Mouse (Mus musculus) ovary, adult 18-20 months (tissue): Measurements from ENCODE around the gene Ica1.

Experiments
- DNase-seq: peaks from one replicate; pipeline ENCODE4 v3.0.0; 2022; ENCODE audit warnings: low spot score, mixed read lengths

Ica1 gene

DNA sequence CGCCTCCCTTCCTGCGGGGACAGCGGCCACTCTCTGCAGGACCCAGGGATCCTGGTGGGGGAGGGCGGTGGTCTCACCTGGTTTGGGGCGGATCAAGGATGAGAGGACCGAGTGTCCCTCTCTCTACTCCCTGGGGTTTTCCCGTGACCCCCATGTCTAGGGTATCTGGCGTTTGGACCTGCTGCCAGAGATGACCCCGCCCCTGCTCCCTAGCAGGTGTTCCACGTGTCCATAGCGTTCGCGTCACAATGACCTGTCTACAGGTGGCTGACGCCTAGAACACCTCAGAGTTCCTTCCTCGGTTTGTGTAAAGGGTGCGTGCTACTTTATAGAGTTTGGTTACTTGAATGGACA lies at the start of gene Ica1:
TSS of gene Ica1 (minus strand) at position 193 of the 354 bp plus-strand sequence.
- no peak for DNase-seq

DNA sequence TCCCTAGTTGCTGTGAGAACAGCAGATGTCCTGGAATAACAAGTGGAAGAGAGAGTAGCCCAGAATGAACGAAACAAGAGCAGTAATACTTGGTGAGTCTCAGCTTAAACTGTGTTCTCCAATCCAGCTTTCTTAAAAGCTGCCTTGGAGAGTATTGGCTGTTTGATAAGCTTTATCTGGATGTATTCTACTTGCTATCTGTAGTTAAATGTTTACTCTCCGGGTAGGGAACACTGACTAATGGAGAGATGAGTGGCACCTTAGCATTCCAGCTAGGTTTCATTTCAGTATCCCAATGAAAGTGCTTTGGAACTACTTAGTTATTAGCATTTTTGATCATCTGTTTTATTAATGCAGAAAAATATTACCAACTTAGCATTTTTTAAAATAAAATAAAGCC lies 41.6 kb upstream of the Ica1 start:
- DNase-seq = no peak

DNA sequence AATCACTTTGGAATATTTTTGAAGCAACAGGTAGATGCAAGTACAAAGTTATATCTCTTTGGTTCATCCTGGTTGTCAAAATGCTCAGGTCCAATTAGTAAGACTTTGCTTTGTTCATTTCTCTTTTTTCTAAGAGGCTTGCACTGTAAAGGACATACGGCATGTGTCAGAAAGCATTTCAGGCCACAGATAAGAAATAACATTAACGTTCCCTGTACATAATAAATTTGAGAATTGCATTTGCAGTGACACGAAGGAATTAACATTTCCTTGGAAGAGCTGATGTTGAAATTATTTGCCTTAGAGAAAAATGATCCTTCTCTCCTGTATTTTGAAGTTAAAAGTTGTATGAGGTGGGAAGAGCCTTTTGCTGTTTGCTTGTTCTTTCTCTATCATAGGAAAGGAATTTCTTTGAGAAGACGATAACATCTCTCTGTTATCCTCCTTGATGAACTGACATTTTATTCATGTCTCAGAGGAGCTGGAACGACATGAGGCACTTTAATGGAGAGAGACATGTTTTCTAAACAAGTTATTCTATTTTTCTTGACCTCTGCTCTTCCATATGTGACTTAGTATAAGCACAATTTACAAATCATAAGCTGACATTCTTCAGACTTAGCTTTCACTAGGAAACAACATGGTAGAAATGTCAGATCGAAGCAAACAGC lies 36.2 kb upstream of the Ica1 start:
- no peak for DNase-seq

DNA sequence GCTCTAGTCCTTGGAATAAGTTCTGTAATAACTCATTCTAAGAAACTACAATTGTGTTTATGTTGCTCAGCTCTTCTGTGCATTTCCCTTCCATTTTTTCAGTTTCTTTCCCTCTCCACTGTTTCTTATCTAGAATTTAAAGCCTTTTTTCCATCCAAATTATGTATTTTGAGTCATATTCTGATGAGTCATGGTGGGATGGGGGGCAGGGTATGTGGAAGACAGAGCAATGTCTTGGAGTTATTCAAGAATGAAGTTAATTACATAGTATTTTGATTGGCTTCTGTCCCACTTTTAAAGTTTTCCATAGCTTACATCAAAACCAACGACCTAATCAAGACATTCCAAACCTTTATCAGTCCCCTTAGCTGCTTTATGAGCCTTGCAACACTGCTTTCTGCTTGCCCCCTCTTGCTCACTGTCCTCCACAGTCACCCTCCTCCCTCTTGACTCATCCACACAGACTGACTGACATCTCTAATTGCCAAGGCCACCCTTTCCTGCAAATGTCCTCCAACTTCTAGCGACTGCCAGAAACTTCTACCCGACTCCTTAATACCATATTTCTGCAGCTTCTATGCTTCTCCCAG lies 24.4 kb upstream of the Ica1 start:
- DNase-seq = peak; percentile 6

DNA sequence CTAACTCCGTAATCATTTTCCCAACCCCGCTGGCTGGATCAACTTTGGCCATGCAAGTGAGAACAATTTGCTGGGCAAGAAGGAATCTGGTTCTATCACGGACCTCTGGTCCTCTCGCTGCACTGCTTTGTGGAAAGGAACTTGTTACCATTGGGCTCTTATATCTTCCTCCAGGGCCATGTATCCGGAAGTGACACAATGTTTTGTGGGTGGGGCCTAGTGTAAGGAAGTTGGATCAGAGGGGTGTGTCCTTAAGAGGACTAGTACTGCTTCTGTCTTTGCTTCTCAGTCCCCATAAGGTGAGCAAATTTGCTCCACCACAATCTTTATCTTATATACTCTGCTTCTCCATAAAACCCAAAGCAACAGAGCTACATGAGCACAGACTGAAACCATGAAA lies 14.1 kb upstream of the Ica1 start:
- no peak for DNase-seq

DNA sequence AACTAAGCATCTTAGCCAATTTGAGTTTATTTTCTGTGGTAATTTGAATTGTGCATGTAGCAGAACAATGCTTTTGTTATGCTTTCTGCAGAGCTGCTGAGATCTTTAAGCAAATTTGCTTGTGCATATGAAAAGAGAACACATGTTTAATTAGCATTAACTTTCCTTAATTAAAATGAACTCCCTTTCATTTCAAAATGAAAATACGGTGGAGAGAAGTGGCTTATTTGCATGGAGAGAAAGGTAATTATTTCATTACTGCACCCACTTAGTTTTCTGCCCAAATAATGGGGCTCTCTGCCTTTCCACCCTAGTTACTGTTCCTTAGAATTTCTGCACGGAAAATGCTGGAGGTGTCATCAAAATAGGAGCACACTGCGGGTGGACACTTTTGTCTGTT lies 13.5 kb upstream of the Ica1 start:
- DNase-seq = no peak

DNA sequence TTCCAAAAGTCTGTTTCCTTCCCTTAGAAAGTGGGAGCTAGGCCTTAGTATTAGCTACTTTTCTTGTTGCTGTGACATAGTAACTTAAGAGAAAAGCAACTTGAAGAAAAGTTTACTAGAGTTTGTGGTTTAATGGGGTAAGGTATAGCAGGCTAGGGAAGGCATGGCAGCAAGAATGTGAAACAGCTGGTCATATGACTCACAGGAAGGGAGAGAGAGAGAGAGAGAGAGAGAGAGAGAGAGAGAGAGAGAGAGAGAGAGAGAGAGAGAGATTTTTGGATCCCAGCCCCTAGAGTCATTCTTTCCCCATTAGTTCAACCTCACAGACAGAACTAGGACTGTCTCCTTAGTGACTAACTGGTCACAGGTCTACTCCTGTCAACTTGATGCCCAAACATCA lies 2.3 kb upstream of the Ica1 start:
- DNase-seq = no peak

DNA sequence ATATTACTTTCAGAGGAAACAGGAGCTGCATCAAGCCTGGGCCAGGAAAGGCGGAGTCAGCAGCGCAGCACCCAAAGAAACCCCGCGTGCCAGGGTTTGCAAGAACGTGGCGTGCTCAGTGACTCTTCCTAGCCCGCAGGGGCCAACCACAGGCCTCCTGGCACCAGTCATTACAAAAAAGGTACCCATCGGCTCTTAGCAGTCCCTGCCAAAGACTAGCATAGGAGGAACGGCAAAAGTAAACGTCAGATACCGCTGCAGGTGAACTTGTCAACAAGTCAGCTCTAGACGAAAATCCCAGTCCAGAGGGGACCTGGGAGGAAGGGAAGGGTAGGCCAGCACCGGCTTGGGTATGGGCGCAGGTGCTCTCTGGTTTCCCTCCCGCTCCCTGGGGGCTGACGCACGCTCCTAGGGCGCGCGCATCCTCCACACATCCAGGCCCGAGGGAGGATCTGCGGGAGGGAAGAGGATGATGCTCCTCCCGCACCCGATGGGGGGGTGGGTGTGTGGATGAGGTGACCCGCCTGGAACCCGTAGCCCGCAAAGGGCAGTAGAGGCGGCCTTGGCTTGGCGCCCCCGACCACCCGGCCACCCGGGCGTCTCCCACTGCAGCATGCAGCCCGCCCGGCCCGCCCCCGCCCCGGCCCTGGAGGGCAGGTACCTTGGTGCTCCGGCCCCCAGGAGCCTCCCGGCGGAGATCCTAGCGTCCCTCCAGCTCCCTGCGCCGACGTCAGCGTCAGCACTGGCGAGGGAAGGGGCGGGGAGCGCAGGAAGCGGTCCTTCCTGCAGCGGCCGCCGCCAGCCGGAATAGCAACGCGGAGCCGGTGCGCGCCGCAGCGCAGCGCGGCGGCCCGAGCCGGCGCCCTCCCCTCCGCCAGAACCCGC lies 635 bp downstream of the Ica1 start:
- DNase-seq = peak; percentile 45

DNA sequence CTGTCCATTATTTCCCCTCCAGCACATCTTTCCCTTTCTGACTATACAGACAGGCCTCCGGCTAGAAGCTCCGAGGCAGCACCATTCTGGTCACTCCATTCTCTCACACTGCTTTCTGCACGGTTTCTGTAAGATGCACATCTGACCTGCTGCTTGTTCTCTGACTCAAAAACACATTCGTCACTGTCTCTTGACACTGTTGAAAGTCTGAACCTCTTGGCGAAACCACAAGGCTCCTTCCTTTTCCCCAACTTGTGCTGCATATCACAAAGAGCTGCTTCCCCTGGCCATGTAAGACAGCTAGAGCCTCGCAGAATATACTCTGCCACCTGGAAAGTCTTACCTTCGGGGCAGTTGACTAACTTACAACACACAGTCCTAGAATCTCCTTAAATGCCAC lies 6.7 kb downstream of the Ica1 start:
- no peak for DNase-seq

DNA sequence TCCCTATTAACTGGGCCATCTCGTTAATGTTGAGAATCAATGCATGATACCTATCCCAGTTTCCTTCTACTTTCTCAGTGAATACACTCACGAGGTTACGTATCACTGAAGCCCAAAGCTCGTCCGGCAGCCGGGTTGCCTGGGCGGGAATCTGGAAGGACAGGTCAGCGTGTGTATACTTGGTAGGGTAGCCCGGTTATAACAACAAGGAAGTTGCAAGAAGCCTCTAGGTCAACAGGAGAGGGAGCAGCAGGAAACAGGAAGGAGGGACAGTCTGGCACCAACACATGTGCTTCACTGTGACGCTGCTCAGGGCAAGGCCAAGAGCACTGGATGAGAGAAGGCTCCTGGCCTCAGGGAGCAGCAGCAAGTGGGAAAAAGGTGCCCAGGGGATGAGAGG lies 7.9 kb downstream of the Ica1 start:
- no peak for DNase-seq

DNA sequence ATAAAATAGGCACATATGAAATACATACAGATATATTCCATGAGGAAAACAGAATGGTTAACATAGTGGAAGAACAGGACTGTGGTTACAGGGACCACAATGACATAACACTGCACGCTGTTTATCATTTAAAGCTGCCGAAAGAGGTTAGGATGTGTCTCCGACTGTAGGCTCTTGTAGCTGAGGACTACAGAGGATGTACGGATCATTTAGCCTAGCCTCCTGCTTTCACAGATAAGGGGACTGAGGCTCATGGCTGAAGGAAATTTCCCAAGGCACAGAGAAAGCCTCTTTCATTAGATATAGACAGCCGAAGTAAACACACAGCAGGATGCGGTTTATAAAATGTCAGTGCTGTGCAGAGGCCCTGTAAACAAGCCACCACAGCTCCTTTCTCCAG lies 8.5 kb downstream of the Ica1 start:
- no peak for DNase-seq

DNA sequence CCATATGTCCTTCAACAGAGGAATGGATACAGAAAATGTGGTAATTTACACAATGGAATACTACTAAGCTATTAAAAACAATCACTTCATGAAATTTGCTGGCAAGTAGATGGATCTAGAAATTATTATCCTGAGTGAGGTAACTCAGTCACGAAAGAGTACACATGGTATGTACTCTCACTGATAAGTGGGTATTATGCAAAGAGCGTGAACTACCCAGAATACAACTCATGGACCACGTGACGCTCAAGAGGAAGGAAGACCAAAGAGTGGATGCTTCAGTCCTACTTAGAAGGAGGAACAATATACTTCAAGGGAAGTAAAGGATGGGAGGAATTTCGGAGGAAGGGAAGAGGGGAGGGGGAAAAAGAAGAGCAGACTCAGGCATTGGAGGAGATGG lies 11.6 kb downstream of the Ica1 start:
- no peak for DNase-seq

DNA sequence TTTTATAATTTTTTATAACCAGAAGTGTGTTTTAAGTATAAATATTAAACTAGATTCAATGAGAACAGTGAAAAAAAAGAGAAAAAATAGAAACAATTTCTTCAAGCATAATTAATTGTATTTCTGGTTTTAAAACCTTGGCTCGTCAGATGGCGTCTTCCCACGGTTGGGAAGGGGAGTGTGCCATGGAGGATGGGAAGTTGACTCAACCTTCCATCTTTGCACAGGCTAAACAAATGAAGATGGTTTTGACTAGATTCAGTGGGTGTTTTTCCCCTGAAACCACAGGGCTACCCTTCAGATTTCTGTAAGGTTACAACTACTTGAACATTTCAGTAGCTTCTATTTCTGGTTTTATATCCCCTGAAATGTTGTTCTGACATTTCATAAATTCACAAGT lies 12.5 kb downstream of the Ica1 start:
- no peak for DNase-seq

DNA sequence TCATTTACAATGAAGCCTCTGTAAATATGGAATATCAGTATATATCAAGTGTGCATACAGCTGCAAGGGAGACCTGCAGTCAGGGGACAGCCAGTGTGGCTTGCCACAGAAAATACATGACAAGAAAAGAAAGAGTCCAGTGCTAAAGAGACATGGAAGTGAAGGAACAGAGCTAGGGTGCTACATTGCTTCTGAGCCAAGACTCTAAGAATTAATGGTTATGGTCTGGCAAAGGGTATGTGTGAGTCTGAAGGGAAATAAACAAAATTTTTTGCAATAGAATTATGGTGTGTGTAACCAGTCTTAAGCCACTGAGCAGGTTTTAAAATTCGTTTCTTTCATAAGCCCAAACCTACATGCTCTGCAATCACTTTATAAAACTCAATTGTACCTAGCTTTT lies 13.2 kb downstream of the Ica1 start:
- no peak for DNase-seq

DNA sequence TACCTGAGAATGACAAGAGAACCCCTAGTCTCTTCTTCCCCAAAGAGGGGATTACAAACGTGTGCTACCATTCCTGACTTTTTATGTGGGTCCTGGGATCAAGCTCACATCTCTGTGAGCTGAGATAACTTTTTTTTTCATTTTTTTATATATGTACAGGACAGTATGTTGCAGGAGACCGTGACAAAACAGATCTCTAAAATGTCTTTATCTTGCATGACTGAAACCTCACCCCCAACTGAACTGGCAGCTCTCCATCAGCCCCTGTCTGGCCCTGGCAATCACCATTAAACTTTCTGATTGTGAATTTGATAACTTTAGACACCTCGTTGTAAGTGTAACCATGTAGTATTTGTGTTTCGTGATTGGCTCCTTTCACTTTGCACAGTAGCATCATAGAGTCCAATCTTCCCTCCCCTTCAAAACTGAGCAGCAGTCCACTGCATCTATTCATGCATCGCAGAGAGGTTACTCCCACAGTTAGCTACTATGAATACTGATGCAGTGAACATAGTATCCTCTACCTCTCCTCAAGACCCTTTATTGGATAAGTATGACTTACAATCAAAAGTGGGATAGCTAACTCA lies 17.5 kb downstream of the Ica1 start:
- no peak for DNase-seq

DNA sequence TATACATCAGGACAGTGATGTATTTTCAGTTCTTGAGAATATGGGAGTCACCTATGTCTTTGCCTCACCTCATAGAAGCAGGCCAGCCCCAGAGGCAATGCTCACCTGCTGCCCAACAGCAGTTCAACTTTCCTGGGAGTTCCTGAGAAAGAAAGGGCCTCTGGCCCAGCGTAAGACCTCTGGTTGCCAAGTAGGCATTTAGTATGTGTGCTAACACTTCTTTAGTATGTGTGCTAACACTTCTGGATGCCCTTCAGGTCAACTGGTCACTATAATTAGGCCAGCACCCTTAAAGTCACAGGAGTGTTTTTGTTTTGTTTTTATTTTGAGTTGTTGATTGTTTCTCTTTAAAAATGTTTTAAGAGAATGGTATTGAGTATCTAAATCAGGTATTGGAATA lies 18.4 kb downstream of the Ica1 start:
- DNase-seq = no peak

DNA sequence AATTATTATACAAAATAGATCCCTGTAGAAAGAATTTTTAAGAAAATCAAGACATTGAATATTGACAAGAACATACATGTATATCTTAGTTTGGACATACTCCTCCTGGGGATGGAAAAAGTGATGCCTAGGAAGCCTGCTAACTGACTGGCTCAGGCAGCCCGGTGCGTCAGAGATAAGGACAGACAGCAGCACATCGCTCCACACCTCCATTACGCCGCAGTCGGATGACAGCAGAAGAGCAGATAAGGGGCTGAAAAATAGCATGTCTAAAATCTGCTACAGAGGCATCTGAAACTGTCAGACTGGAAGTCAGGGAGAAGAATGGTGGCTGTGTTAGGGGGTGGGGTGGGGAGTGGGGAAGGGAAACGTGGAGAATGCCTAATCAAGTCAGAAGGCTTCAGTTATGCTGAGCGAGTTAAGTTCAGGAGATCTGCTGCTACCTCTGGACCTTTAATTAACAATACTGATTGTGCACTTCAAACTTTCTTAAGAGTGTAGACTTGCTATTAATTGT lies 22.5 kb downstream of the Ica1 start:
- DNase-seq = no peak

DNA sequence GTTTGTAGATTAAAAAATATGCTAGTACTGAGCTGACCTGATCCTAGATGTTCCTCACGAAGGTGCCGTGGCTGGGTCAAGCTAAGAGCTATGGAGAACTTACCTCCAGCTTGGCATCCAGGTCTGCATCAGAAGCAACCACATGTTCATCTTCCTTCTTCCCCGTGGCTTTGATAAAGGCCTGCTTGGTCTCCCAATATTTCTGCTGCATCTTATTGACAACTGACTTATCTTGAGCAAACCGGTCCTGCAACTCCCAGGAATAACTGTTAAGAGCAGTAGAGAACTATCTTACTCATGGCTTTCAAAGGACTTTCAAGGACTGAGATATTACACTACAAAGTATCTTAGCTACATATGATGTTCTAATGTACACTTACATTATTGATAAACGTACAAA lies 23.8 kb downstream of the Ica1 start:
- DNase-seq = no peak

DNA sequence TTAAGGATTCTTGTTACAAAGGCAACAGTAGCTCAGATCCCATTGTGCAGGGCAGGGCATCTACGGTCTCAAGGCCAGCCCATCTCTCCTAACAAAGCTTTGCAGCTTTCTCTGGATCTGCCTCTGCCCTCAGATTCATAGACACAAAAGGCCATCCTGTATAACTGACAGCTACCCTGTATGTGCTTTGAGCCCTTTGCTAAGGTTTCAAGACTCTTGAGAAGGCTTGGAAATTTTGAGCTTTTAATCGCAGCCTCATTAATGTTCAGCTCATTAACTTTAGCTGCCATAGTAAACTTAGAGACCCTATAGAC lies 24.6 kb downstream of the Ica1 start:
- DNase-seq = no peak

DNA sequence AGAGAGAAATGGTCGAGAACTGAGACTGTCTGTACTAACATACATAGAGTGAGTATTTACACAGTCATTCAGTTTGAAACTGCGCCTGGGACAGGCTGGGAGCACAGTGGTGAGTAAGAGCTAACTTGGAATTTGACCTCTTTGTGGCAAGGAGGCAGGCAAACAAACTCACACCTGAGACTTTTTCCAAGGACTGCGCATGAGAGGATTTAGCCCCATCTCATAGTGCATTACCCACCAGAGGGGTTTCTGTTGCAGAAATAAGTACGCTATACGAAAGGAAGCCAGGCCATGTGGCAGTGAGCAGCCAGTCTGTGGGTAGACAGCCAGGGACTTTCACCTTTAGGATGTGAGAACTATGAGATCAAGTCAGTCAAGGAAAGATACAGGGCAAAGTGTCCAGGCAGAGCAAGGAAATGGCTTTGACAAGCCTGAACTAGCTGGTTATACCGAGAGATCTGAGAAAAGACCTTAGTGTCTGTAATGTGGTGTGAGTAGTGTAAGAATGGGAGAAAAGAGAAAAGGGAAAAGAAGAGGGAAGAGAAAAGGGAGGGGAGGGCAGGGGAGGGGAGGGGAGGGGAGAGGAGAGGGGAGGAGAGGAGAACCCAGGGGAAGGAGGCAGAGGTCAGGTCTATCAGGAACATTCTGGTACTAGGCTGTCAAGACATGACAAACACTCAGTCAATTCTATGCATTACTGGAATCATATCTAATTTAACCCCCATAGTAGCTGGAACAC lies 25.1 kb downstream of the Ica1 start:
- no peak for DNase-seq

DNA sequence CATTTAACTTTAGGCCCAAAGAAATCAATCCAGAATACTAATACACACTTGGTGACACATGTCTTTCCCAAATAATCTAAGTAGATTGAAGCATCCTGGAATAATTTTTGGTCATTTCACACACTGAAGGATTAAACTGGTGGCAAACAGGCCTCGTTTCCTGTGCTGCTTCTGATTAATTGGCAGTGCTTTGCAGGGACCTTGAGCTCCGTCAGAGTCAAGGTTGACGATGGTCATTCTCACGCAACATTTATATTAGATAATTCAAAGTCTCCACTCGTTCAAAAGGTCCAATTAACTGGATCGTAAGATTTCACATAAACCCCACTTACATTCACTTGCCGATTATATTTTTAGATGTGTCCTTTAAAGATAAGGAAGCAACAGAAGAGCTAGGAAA lies 33.4 kb downstream of the Ica1 start:
- DNase-seq = no peak

DNA sequence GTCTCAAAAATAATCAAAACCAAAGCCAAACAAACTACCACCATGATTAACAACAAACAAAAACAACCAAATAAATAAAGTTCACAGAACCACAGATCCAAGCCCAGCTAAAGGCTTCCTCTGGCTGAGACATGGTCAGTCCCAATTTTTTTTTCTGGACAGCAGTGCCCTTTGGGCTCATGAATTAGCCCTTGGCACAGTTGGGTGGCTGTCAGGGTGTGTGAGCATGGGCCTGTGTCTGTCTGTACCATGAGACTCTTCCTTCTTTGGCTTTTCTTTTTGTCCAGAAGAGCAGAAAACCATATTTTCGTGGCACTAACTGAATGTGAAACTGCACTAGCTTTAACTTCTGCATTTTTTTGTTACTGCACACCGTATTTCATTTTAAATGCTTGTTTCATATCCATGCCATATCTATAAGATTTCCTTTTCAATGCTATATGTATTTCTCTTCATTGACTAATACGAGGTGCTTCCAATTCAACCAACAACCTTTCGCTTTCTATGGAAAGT lies 34.0 kb downstream of the Ica1 start:
- DNase-seq = no peak
